Mouse (Mus musculus) CD8-positive naive resting alpha-beta T cell, adult 2 months (primary cell): ENCODE results near the gene Olfr1269.

Experiments
- DNase-seq, 2 experiments: peaks; one replicate each; pipeline ENCODE4 v3.0.0; 2022; ENCODE audit warnings: low read depth in 2 of 2, low spot score in 2 of 2

The Olfr1269 gene

DNA sequence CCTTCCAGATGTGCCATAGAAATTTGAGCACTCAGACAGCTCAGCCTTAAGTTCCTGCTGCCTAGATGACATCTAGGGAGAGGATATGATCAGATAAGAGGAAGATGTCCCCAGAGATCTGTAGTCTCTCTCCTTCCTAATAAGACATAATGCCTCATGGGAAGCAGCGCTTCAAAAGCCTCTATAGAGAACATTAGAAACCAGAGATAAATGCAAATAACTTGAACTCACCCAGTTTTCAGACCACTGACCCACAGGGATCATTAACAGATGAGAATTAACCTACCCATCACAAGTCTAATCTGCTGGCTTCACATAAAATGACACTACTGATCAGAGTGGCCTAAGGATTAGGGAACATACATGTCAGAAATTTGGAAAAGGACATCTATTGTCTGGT, at the start of gene Olfr1269:
TSS of gene Olfr1269 (minus strand) at position 101 of the 400 bp plus-strand sequence.
- no peak for DNase-seq

DNA sequence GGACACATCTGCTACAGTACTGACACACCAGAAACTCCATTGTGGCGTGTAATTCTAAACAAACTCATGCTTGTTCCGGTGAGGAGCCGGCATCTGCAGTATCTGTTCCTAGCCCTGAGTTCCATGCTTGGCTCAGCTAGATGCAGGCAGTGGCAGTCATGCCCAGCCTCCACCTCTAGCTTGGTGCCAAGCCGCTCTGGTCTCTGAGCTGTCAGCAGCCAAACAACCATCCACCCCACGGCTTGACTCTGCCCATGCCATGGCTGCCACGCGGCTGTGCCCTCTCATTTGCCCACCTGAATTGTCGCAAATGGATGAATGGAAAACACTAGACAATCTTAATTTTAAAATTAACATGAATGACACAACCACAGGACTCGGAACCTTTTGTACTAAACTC, 32.7 kb upstream of the Olfr1269 start:
- no peak for DNase-seq

DNA sequence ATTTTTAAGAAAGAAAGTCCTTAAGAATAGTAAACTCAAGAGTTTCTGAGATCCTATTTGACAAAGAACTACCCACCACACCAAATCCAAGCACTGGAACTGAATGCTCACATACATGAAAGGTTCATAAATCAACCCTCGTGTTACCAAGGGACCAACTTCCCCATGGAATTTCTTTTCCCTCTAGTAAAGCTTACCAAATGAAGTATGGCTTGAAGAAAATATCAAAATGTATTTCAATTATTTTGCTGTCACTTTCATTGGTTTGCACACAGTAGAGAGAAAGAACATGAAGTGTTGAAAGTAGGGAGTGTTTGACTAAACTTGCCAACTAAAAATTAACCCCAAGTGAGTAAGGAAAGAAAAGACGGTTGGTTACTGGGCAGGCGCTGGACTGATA, 31.8 kb upstream of the Olfr1269 start, which contains the start of gene Olfr1270:
TSS of gene Olfr1270 (minus strand) at position 101 of the 400 bp plus-strand sequence.
- no peak for DNase-seq

DNA sequence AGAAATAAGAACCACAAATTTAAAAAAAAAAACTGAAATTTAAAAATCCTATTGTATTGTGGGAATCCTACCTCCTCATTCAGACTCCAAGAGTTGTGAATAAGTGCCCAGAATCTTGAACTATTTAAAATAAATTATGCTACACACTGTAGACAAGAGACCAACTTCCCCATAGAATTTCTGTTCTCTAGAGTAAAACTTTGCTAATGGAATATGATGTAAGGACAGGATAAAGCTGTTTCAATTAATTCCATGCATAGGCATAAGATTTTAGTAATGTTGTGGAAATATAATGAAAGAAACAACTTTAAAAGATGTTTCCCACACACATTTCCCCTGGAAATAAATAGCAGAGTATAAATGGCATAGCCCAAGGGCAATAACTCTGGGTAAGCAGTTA, 21.0 kb upstream of the Olfr1269 start, which contains the start of gene Olfr32:
TSS of gene Olfr32 (minus strand) at position 101 of the 400 bp plus-strand sequence.
- DNase-seq, result no peak

DNA sequence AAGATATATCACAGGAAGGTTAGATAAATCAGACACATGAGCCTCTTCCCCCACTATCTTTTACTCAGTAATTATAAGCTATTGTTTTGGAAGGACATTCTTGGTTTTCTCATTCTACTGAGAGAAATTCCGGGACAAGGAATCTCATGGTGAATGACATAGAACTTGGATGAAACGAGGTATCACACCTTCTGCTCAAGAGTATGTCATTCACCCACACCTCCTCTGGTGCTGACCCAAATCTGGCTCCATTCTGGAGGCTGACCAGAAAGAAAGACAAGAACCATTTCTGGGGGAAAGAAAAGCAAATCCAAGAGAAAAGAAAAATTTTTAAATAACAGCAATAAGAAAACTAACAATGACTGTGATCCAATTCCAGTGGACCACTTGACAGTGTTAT, 51.1 kb downstream of the Olfr1269 start:
- no peak for DNase-seq
